Mouse (Mus musculus) ES-E14 (cell line): ENCODE data around the gene Tor1b. TPM values are rescaled to one million over a fixed set of nuclear protein-coding genes. Genes with fewer than 3 reads are reported as not detected.

Experiments used
- DNase-seq: peaks from one replicate; pipeline ENCODE4 v3.0.0-alpha.2; 2013; ENCODE audit warnings: low read depth, low spot score
- H3K27ac ChIP-seq: 2 replicates; pipeline ENCODE4 v1.5.1; 2012; ENCODE audit warnings: low read depth, mild to moderate bottlenecking, low read length, moderate library complexity, mixed read lengths; ENCODE audit not compliant: poor library complexity, insufficient read depth, severe bottlenecking
- H3K36me3 ChIP-seq: 2 replicates; pipeline ENCODE4 v1.6.1; 2012; ENCODE audit warnings: mild to moderate bottlenecking, low read length, moderate library complexity, mixed read lengths; ENCODE audit not compliant: control insufficient read depth, poor library complexity, insufficient read depth, severe bottlenecking
- H3K4me1 ChIP-seq, 2 experiments: fragments of 150-350 bp in 1 of 2; sonication (generic) in 1 of 2; 2 replicates each; pipeline ENCODE4 v1.6.1; 2012; ENCODE audit warnings: low read length in 2 of 2, mild to moderate bottlenecking in 1 of 2, mixed read lengths in 1 of 2; ENCODE audit not compliant: control insufficient read depth in 2 of 2, insufficient read depth in 2 of 2, poor library complexity in 1 of 2
- H3K4me3 ChIP-seq, 2 experiments: fragments of 150-350 bp in 1 of 2; sonication (generic) in 1 of 2; 2 replicates each; pipeline ENCODE4 v1.5.1; 2012; ENCODE audit warnings: low read length in 2 of 2, low read depth in 1 of 2, mild to moderate bottlenecking in 1 of 2, mixed read lengths in 1 of 2; ENCODE audit not compliant: insufficient read depth in 1 of 2, poor library complexity in 1 of 2, severe bottlenecking in 1 of 2
- H3K9ac ChIP-seq: 2 replicates; pipeline ENCODE4 v1.6.1; 2012; ENCODE audit warnings: low read depth, mild to moderate bottlenecking, low read length, mixed read lengths; ENCODE audit not compliant: poor library complexity, insufficient read depth, severe bottlenecking
- H3K9me3 ChIP-seq: fragments of 150-350 bp; sonication (generic); 2 replicates; pipeline ENCODE4 v1.6.1; 2012; ENCODE audit warnings: low read depth, mild to moderate bottlenecking, low read length; ENCODE audit not compliant: control insufficient read depth, insufficient read depth
- CHD2 ChIP-seq: IDR thresholded peaks from 2 replicates; pipeline ENCODE4 v1.6.1; 2014; ENCODE audit warnings: mild to moderate bottlenecking, low read depth, low read length, inconsistent platforms
- HCFC1 ChIP-seq: IDR thresholded peaks from 2 replicates; pipeline ENCODE4 v1.6.1; 2012; ENCODE audit warnings: low read length, inconsistent platforms, borderline replicate concordance; ENCODE audit not compliant: insufficient read depth
- MAFK ChIP-seq: IDR thresholded peaks from 2 replicates; pipeline ENCODE4 v1.6.1; 2014; ENCODE audit warnings: mild to moderate bottlenecking, low read depth, low read length, inconsistent platforms; ENCODE audit not compliant: insufficient read depth
- ZC3H11A ChIP-seq: IDR thresholded peaks from 2 replicates; pipeline ENCODE4 v1.6.1; 2012; ENCODE audit warnings: low read depth, mild to moderate bottlenecking, inconsistent platforms, low read length, borderline replicate concordance
- ZNF384 ChIP-seq: IDR thresholded peaks from 2 replicates; pipeline ENCODE4 v1.6.1; 2012; ENCODE audit warnings: low read depth, low read length, inconsistent platforms
- in situ Hi-C, 2 experiments: fragments of 600-800 bp; cut with MboI; formaldehyde crosslinking; loops; one replicate each; pipeline ENCODE4 v1.15.1; 2025; ENCODE audit warnings: low sequenced_read_pairs in 2 of 2, inconsistent platforms in 1 of 2; ENCODE audit not compliant: unreplicated experiment in 2 of 2
- total RNA-seq: library from RNA; depleted of rRNA; stranded (reverse); fragments of 300-350 nt; gene quantifications from 2 replicates; pipeline ENCODE4 v1.2.3, GENCODE M21; 2012

Tor1b gene
- total RNA-seq, 1 experiment = 67.8 TPM

DNA sequence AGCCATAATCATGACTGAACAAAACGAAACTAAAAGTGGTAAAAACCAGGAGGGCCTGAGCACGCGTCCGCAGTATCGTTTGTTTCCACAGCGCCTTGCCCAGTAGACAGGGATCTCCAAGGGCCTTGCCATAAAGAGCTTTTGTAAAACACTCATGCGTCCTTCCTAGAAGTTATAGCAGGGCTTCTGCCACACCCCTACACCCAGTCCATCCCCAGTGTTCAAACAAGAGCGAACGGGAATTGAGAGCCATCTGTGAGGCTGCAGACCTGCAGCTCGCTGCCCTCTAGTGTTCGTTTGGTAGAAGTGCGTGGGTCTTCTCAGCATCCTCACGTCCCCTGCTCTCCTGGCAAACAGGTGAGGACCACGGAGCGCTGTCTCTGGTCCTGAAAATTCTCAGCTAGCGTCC, 10.2 kb upstream of the Tor1b start:
- DNase-seq = peak; percentile 92
- no peak overlapping the region for H3K4me3 ChIP-seq
- no peaks in the 10 kb centered on the region for H3K36me3 ChIP-seq
- H3K4me1 ChIP-seq = peaks cover 0 to 4% of the 10 kb centered on the region in 2 experiments; a peak in 2 of 4 replicates
- H3K27ac ChIP-seq = no peak overlapping the region
- in situ Hi-C loops = no loop called here
- no peak overlapping the region for H3K9ac ChIP-seq
- TF ChIP-seq CHD2 (no peak), ZC3H11A (peak; percentile 65), HCFC1 (peak; percentile 70; the same call in 1 of the 2 replicates), ZNF384 (no peak), MAFK (no peak)
- H3K9me3 ChIP-seq = no peaks in the 10 kb centered on the region

GRCm38 (mm10) chr2:30952457-30952823, 319 bp upstream of the Tor1b start:
- no peak overlapping the region; the same call in 1 of the 2 replicates for H3K9ac ChIP-seq
- peak overlapping the region in 1 of 2 experiments; percentile 63; a peak in 1 of 4 replicates for H3K4me3 ChIP-seq
- H3K36me3 ChIP-seq = peaks cover 22% of the 10 kb centered on the region
- H3K27ac ChIP-seq = 0 out of 2 replicates have a peak overlapping the region, but pooled peaks have one; percentile 6
- H3K9me3 ChIP-seq = no peaks in the 10 kb centered on the region
- H3K4me1 ChIP-seq = peaks cover 0 to 12% of the 10 kb centered on the region in 2 experiments; a peak in 1 of 4 replicates
- no peak for TF ChIP-seq HCFC1
- no peak for TF ChIP-seq MAFK
- TF ChIP-seq ZNF384 = no peak
- no peak for TF ChIP-seq ZC3H11A
- TF ChIP-seq CHD2 = no peak
- in situ Hi-C loops = no loop called here
- DNase-seq = no peak

- Histone ChIP-seq H3K36me3 (peaks cover 45% of the 10 kb centered on the region), H3K4me3 (no peak overlapping the region), H3K9me3 (no peaks in the 10 kb centered on the region), H3K9ac (no peak overlapping the region; the same call in 1 of the 2 replicates), H3K4me1 (peaks cover 0 to 14% of the 10 kb centered on the region in 2 experiments; a peak in 1 of 4 replicates), H3K27ac (no peak overlapping the region)
- no peak for TF ChIP-seq MAFK
- TF ChIP-seq ZNF384 = no peak
- TF ChIP-seq HCFC1 = no peak
- no peak for TF ChIP-seq ZC3H11A
- no peak for TF ChIP-seq CHD2
- in situ Hi-C loops = no loop called here
- no peak for DNase-seq
These were observed 2.0 kb downstream of the Tor1b start for GRCm38 (mm10) chr2:30954797-30955196.

DNA sequence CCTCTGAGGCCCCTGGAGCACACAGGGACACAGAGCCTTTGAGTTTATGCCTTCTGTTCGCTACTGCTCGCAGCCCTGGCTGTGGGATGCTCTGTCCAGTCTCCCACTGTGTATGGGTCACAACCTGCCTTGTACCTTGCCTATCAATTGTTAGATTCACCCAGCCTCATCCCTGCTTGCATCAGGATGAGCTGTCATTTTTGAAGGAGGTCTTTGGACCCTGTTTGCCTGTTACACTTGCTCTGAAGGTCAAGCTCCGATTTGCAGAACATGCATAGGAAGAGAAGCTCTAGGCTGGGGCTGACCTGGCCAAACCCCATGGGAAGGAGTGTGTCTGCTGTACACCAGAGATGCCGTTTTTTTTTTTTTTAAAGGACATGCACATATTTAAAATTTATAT, 4.8 kb downstream of the Tor1b start:
- Histone ChIP-seq H3K36me3 (peaks cover 69% of the 10 kb centered on the region), H3K4me1 (peaks cover 0 to 7% of the 10 kb centered on the region in 2 experiments; a peak in 1 of 4 replicates), H3K9me3 (no peaks in the 10 kb centered on the region), H3K27ac (no peak overlapping the region), H3K9ac (no peak overlapping the region), H3K4me3 (no peak overlapping the region)
- no peak for DNase-seq
- TF ChIP-seq HCFC1 = no peak
- in situ Hi-C loops = no loop called here

- H3K9ac ChIP-seq = no peak overlapping the region
- DNase-seq = no peak
- no peak overlapping the region for H3K27ac ChIP-seq
- no peak for TF ChIP-seq ZC3H11A
- no peak for TF ChIP-seq ZNF384
- no peak for TF ChIP-seq HCFC1
- TF ChIP-seq MAFK = no peak
- TF ChIP-seq CHD2 = no peak
- in situ Hi-C loops = no loop called here
- H3K9me3 ChIP-seq = no peaks in the 10 kb centered on the region
- H3K36me3 ChIP-seq = peaks cover 80% of the 10 kb centered on the region
- H3K4me3 ChIP-seq = no peak overlapping the region
- H3K4me1 ChIP-seq = peaks cover 0 to 6% of the 10 kb centered on the region in 2 experiments; a peak in 2 of 4 replicates
These were observed 6.0 kb downstream of the Tor1b start for GRCm38 (mm10) chr2:30958726-30959125.
